Mouse (Mus musculus) bone marrow, adult 2 months (tissue): ENCODE results near the gene Ankrd2. TPM values are rescaled to one million over a fixed set of nuclear protein-coding genes. Genes with fewer than 3 reads are reported as not detected.

Experiments used
- H3K27ac ChIP-seq: fragments of 200-500 bp; 2 replicates; pipeline ENCODE4 v1.5.1; 2012; ENCODE audit warnings: low read depth, mild to moderate bottlenecking, control low read depth, inconsistent platforms, low read length; ENCODE audit not compliant: control insufficient read depth, poor library complexity, insufficient read depth
- H3K4me1 ChIP-seq: fragments of 200-500 bp; 2 replicates; pipeline ENCODE4 v1.6.1; 2011; ENCODE audit warnings: low read length; ENCODE audit not compliant: control insufficient read depth, insufficient read depth
- H3K4me3 ChIP-seq: fragments of 200-500 bp; replicated peaks from 2 replicates; pipeline ENCODE3; 2011; ENCODE audit warnings: mild to moderate bottlenecking, low read depth, low read length, control low read depth; ENCODE audit not compliant: control insufficient read depth
- CTCF ChIP-seq: fragments of 200-500 bp; IDR thresholded peaks from 2 replicates; pipeline ENCODE4 v1.5.1; 2011; ENCODE audit warnings: low read length, control low read depth; ENCODE audit not compliant: control insufficient read depth, insufficient read depth
- POLR2A ChIP-seq: fragments of 200-500 bp; IDR thresholded peaks from 2 replicates; pipeline ENCODE4 v1.6.1; 2011; ENCODE audit warnings: low read depth, mild to moderate bottlenecking, control low read depth, low read length, borderline replicate concordance; ENCODE audit not compliant: control insufficient read depth
- WGBS: fragments of 180-500 bp; shearing (Covaris S2); methylation state at CpG from one replicate; pipeline ENCODE4 v1.1.7; 2018; 5-methylcytosine and 5-hydroxymethylcytosine counted together
- polyA plus RNA-seq: library from polyadenylated mRNA; stranded (reverse); fragments of >200 nt; gene quantifications from 2 replicates; pipeline ENCODE4 v1.2.4, GENCODE M21; 2011; ENCODE audit warnings: low replicate concordance; ENCODE audit not compliant: missing spikeins, insufficient read depth, insufficient read length

Ankrd2 gene
- polyA plus RNA-seq, 1 experiment = not detected

- H3K4me3 ChIP-seq = no peak overlapping the region
- TF ChIP-seq POLR2A (no peak), CTCF (no peak)
- 70% methylated on average over 3 of the region's 3 CpGs for WGBS
- H3K27ac ChIP-seq = no peak overlapping the region
- peaks cover 10% of the 10 kb centered on the region for H3K4me1 ChIP-seq
These were observed 27.2 kb upstream of the Ankrd2 start for GRCm38 (mm10) chr19:42008586-42008985.

DNA sequence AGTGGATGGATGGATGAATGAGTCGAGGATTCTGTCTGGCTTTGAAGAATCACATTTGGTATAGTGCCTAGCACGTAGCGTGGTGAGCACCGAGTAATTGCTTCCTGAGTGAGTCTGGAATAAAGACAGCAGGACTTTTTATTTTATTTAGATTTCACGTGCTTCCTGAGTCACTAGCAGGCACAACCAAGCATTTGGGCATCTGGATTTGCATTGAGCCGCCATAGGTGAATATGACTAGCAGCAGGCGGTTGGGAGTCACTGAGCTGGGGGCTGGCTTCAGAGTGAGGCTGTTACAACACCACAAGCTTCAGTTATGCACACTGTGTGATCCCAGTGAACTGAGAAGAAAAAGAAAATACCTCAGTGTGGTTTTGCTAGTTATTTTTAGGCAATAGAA is 26.7 kb upstream of the Ankrd2 start:
- no peak overlapping the region for H3K27ac ChIP-seq
- H3K4me3 ChIP-seq = no peak overlapping the region
- 50% methylated on average over 7 of the region's 7 CpGs for WGBS
- TF ChIP-seq POLR2A (no peak), CTCF (no peak)
- peaks cover 10% of the 10 kb centered on the region for H3K4me1 ChIP-seq

- Histone ChIP-seq H3K27ac (no peak overlapping the region), H3K4me3 (no peak overlapping the region), H3K4me1 (peaks cover 5% of the 10 kb centered on the region)
- 79% methylated on average over 4 of the region's 4 CpGs for WGBS
- TF ChIP-seq CTCF (no peak), POLR2A (no peak)
These were observed 25.4 kb upstream of the Ankrd2 start for GRCm38 (mm10) chr19:42010436-42010835.

- TF ChIP-seq CTCF (no peak), POLR2A (no peak)
- no peak overlapping the region for H3K27ac ChIP-seq
- 81% methylated on average over 7 of the region's 7 CpGs for WGBS
- no peak overlapping the region for H3K4me3 ChIP-seq
- peaks cover 4% of the 10 kb centered on the region for H3K4me1 ChIP-seq
These were observed 24.7 kb upstream of the Ankrd2 start for GRCm38 (mm10) chr19:42011123-42011522.

DNA sequence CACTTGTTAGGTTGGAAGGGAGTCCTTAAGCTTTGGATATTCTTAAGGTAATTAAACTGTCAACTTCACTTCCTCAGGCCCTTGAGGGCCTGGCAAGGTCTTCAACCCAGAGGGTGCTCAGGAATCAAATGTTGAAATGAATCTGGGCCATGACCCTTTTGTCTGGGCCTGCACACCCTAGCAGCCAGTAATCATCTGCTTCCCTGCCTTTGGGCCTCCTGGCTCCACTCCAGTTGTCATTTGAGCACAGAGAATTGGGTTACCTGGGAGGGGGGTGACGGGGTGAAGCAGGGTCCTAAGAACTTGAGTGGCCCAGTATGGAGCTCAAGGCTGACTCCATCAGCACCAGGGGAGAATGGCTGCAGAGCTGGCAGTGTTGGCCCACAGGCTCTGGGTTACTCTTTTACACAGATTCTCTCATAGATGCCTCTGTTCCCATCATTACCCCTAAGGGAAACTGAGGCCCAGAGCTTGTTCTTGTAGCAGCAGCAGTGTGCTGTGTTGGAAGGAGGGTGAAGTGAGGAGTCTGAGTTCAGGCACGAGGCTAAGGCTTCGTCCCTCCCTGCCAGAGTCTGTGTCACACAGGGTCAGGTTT is 21.5 kb upstream of the Ankrd2 start:
- TF ChIP-seq POLR2A (no peak), CTCF (no peak)
- WGBS = 77% methylated on average over 3 of the region's 3 CpGs
- Histone ChIP-seq H3K27ac (no peak overlapping the region), H3K4me3 (no peak overlapping the region), H3K4me1 (peaks cover 1% of the 10 kb centered on the region)

- peaks cover 1% of the 10 kb centered on the region for H3K4me1 ChIP-seq
- TF ChIP-seq CTCF = no peak
- no peak for TF ChIP-seq POLR2A
- no peak overlapping the region for H3K4me3 ChIP-seq
- WGBS = 83% methylated on average over 6 of the region's 6 CpGs
- no peak overlapping the region for H3K27ac ChIP-seq
These were observed 20.8 kb upstream of the Ankrd2 start for GRCm38 (mm10) chr19:42015001-42015400.

GRCm38 (mm10) chr19:42016251-42016650 is 19.5 kb upstream of the Ankrd2 start:
- peaks cover 1% of the 10 kb centered on the region for H3K4me1 ChIP-seq

DNA sequence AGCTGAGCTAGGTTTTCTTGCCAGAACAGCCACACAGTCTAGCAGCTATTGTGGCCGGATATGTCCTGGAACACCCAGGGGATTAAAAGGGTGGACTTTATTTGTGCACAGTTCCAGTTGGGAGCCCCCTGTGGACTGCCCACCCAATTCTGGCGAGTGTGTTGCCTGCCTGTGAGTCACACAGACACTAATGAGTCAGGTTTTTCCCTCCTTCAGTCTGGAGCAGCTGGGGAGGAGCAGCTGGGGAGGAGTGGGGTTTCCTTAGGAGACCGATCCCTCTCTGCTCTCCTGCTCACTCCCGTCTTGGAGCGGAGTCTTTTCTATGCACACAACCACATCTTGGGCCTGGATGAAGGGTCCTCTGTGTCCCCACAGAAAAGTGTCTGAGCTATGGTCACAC is 19.0 kb upstream of the Ankrd2 start:
- Histone ChIP-seq H3K27ac (no peak overlapping the region), H3K4me1 (peaks cover 1% of the 10 kb centered on the region), H3K4me3 (no peak overlapping the region)
- TF ChIP-seq CTCF = no peak
- no peak for TF ChIP-seq POLR2A
- WGBS = 81% methylated on average over 5 of the region's 5 CpGs

More at GRCm38 (mm10) chr19:42016251-42016650, 19.5 kb upstream of the Ankrd2 start:
- Histone ChIP-seq H3K4me3 (no peak overlapping the region), H3K27ac (no peak overlapping the region)
- TF ChIP-seq POLR2A = no peak
- no peak for TF ChIP-seq CTCF
- 77% methylated on average over 4 of the region's 4 CpGs for WGBS

DNA sequence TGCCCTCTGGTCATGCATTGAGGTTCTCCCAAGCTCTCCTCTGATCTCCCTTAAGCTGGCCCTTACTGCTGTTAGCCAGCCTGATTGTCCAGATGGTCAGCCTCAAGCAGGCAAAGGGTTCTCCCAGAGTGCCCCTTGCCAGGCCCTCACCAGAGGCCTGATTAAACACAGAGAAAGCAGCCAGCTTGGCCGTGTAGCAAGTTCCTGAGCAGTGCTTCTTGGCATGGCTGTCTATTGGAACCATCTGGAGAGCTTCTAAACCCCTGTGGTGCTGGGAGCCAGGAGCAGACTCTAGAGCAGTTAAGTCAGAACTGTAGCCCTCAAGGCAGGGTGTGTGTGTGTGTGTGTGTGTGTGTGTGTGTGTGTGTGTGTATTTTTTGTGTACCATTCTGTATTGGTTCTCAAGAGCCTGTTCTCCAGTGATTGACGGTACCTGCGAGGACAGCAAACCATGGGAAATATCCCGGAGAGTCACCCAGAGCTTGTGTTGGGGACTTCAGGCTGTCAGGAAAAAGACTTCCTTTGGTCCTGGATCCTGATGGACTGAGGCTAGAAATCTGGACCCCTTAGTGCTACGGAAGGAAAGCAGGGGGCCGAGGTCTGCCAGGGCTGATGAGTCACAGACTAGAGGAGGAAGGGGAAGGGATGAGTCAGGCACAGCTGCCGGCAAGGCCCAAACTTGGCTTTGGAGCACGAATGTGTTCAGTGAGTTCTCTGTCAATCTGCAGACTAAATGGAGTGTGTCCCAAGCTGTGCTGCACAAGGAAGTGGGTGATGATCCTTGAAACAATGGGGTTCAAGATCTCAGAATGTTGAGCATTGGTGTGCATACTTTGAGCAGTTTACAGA is 18.2 kb upstream of the Ankrd2 start:
- Histone ChIP-seq H3K4me3 (no peak overlapping the region), H3K4me1 (peaks cover 1% of the 10 kb centered on the region), H3K27ac (no peak overlapping the region)
- TF ChIP-seq POLR2A (no peak), CTCF (no peak)
- 42% methylated on average over 8 of the region's 8 CpGs for WGBS
